Mouse (Mus musculus): ENCODE measurements around the gene Gfod1. TPM values are rescaled to one million over a fixed set of nuclear protein-coding genes. Genes with fewer than 3 reads are reported as not detected.

Gfod1 gene
- total RNA-seq, 1 experiment from 2014 or later = 8.6 TPM

DNA sequence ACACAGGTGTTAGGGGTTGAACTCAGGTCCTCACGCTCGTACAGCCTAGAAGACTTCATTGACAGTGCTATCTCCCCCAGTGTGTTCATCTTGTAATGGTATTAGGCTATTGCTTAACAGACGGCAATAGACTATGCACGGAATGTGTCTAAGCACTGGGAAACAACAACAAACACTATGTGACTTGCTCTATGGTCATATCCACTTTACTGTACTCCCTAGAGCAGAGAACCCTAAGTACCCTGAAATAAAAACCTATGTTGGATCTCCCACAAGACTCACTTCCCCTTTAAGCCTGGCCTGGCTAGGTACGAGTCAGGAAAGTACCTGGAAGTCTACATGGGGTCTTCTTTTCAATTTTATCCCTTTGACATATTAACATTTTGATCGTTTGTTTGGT lies 82.7 kb downstream of the Gfod1 start:
- no peak for ATAC-seq (replicated peaks in 1 of 2; ENCODE audit: insufficient read depth in 1 of 2, low FRiP score in 2 of 2, low TSS enrichment in 1 of 2, low read depth in 1 of 2, poor library complexity in 2 of 2, severe bottlenecking in 2 of 2)

DNA sequence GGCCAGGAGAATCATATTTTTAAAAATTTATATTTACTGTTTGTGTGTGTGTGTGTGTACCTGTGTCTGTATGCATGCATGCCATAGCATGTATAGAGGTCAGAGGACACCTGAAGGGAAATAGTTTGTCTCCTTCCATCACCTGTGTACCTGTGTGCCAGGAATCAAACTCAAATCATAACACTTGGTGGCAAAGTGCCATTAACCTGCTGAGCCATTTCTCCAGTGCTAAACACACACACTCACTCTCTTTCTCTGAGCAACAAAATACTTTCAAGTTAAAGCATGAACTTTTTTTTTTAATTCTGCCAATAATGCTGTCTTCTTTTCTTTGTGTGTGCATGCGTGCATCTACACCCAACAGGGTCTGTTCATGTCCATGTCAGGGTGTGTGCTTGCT lies 83.3 kb downstream of the Gfod1 start:
- ATAC-seq (replicated peaks in 1 of 2; ENCODE audit: insufficient read depth in 1 of 2, low FRiP score in 2 of 2, low TSS enrichment in 1 of 2, low read depth in 1 of 2, poor library complexity in 2 of 2, severe bottlenecking in 2 of 2) = no peak

GRCm38 (mm10) chr13:43218764-43219163 lies 85.2 kb downstream of the Gfod1 start:
- ATAC-seq (replicated peaks in 1 of 2; ENCODE audit: insufficient read depth in 1 of 2, low FRiP score in 2 of 2, low TSS enrichment in 1 of 2, low read depth in 1 of 2, poor library complexity in 2 of 2, severe bottlenecking in 2 of 2) = 0 out of 4 replicates have a peak, but pooled peaks of 1 of the 2 experiments have one; percentile 6

DNA sequence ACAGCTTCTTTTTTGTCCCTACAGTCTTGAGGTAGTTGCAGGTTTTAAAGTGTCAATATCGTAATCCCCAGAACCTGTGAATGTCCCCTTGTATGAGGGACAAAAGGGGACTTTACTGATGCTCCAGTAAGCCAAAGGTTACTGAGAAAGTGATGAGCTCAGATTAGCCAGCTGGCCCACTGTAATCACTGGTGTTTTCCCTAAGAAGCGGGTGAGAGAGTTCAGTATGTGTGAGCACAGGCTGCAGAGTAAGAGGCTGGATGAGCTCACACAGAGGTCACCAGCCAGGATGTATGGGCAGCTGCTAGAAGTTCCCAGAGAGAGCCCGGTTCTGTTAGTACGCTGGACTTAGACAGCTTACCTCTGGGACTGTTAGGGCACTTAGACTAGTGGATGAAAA lies 85.7 kb downstream of the Gfod1 start:
- ATAC-seq (replicated peaks in 1 of 2; ENCODE audit: insufficient read depth in 1 of 2, low FRiP score in 2 of 2, low TSS enrichment in 1 of 2, low read depth in 1 of 2, poor library complexity in 2 of 2, severe bottlenecking in 2 of 2) = 0 out of 4 replicates have a peak, but pooled peaks of 1 of the 2 experiments have one; percentile 9

DNA sequence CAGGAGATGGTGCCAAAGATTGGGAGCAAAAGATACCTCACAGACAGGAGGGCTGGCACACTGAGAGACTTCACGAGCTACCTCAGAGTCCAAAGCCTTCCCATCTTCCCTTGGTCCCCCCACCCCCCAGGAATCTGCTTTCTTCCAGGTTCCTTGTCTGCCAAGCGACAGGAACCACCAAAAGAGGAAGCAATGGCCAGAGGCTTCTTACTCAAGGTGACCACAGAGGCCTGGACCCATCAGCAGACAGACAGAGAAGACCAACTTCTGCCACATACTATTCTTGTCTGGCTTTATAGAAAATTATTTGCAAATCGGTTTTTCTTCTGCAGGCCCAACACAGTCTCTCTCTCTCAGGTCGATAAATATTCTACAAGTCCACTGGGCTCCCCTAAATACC lies 86.3 kb downstream of the Gfod1 start:
- peak; percentile 39 to 46; a peak in 1 of 4 replicates for ATAC-seq (replicated peaks in 1 of 2; ENCODE audit: insufficient read depth in 1 of 2, low FRiP score in 2 of 2, low TSS enrichment in 1 of 2, low read depth in 1 of 2, poor library complexity in 2 of 2, severe bottlenecking in 2 of 2)

- no peak for ATAC-seq (replicated peaks in 1 of 2; ENCODE audit: insufficient read depth in 1 of 2, low FRiP score in 2 of 2, low TSS enrichment in 1 of 2, low read depth in 1 of 2, poor library complexity in 2 of 2, severe bottlenecking in 2 of 2)
Observed at GRCm38 (mm10) chr13:43217059-43217458, 86.9 kb downstream of the Gfod1 start.

DNA sequence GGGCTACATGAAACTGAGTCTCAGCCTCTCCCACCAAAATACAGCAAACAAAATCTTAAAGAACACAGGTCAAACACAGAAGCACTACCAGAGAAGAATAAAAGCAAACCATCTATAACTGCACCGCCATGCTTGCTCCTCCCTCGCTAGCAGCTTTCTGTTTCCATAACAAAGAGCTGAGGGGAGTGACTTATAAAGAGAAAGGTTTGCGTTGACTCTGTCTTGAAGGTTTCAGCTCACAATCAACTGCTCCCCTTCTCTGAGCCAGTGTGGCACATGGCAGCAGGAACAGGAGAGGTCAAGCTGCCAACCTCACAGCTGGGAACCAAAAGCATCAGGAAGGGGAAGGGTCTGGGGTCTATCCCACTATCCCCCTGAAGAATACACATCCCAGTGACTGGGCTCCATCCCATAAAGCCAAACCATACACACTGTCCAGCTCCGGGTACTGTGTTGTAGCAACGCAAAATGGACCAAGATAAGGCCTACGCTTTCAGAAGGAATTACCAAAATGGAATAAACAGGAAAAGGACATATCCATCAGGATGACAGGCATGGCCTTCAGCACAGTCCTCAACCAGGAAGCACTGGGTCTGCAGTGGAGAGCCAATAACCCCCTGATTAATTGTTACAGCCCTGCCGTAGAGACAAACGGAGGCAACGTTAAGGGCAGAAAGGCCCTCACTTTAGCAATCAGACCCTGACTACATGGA lies 87.8 kb downstream of the Gfod1 start:
- ATAC-seq (replicated peaks in 1 of 2; ENCODE audit: insufficient read depth in 1 of 2, low FRiP score in 2 of 2, low TSS enrichment in 1 of 2, low read depth in 1 of 2, poor library complexity in 2 of 2, severe bottlenecking in 2 of 2) = 0 out of 4 replicates have a peak, but pooled peaks of 1 of the 2 experiments have one; percentile 18

DNA sequence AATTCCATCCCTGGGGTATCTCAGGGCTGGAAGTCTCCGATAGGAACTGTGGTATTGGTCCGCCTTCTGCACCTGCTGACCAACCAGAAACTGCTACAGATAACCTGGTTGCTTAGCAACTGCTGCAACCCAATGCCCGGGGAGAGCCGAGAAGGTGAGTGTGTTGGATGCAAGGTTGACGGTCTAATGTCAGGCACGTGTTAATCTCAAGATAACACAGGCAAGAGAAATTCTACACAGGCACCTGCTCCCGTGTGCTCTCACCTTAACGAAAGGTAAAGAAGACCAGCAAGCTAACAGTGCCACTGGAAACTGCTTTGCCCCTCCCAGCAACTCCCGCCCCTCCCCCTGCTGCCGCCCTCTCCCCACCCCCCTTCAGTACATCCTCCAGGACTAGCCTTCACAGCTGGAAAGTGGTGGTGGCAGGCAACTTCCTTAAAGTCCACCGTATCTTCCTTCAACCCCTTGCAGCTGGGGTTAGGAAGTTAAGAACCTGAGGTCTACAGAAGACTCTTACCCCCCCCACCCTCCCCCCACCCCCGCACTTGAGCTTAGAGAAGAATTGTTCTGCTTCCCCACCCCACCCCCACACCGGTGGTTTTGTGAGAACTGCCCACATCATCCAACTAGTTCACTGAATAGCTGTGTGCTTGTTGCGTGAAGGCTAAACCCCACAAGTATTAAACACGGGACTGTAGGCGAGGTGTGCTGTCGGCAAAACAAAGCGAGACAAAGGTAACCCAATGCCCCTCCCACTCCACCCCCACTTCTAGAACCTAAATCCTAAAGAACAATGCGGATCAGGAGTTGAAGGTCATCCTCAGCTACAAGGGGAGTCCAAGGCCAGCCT lies 88.6 kb downstream of the Gfod1 start:
- ATAC-seq (replicated peaks in 1 of 2; ENCODE audit: insufficient read depth in 1 of 2, low FRiP score in 2 of 2, low TSS enrichment in 1 of 2, low read depth in 1 of 2, poor library complexity in 2 of 2, severe bottlenecking in 2 of 2) = peak; percentile 61 to 62

GRCm38 (mm10) chr13:43212338-43212737 lies 91.6 kb downstream of the Gfod1 start:
- ATAC-seq (replicated peaks in 1 of 2; ENCODE audit: insufficient read depth in 1 of 2, low FRiP score in 2 of 2, low TSS enrichment in 1 of 2, low read depth in 1 of 2, poor library complexity in 2 of 2, severe bottlenecking in 2 of 2) = no peak

- no peak for ATAC-seq (replicated peaks in 1 of 2; ENCODE audit: insufficient read depth in 1 of 2, low FRiP score in 2 of 2, low TSS enrichment in 1 of 2, low read depth in 1 of 2, poor library complexity in 2 of 2, severe bottlenecking in 2 of 2)
Observed at GRCm38 (mm10) chr13:43210956-43211355, 93.0 kb downstream of the Gfod1 start.

- ATAC-seq (replicated peaks in 1 of 2; ENCODE audit: insufficient read depth in 1 of 2, low FRiP score in 2 of 2, low TSS enrichment in 1 of 2, low read depth in 1 of 2, poor library complexity in 2 of 2, severe bottlenecking in 2 of 2) = peak; percentile 79 to 80
Observed at GRCm38 (mm10) chr13:43209560-43209959, 94.4 kb downstream of the Gfod1 start.

DNA sequence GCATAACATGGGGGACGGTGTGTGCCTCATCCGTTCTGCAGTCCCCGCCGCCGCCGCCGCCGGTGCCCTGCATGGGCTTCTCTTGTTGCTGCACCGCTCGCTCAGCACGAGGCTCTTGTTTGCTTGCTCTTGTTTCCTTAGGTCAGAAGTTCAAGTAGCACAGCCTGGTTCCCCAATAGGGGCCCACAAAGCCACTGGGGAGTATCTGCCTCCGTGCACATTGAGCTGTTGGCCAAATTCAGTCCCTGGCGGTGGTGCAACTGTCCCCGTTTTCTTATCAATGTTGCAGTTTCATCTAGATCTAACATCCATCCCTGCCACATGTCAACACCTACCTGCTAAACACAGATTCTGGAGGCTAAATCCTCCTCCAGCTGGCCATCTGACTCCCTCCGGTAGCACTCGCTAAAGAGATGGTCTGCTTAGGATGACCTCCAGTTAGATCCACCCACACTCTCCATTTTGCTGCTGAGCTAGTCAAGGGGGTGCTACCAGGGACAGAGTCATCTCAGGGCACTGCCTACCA lies 95.0 kb downstream of the Gfod1 start:
- ATAC-seq (replicated peaks in 1 of 2; ENCODE audit: insufficient read depth in 1 of 2, low FRiP score in 2 of 2, low TSS enrichment in 1 of 2, low read depth in 1 of 2, poor library complexity in 2 of 2, severe bottlenecking in 2 of 2) = peak; percentile 44 to 54; a peak in 3 of 4 replicates

- ATAC-seq (replicated peaks in 1 of 2; ENCODE audit: insufficient read depth in 1 of 2, low FRiP score in 2 of 2, low TSS enrichment in 1 of 2, low read depth in 1 of 2, poor library complexity in 2 of 2, severe bottlenecking in 2 of 2) = no peak
Observed at GRCm38 (mm10) chr13:43206118-43206683, 97.8 kb downstream of the Gfod1 start.

GRCm38 (mm10) chr13:43203641-43204040 lies 100.3 kb downstream of the Gfod1 start:
- no peak for ATAC-seq (replicated peaks in 1 of 2; ENCODE audit: insufficient read depth in 1 of 2, low FRiP score in 2 of 2, low TSS enrichment in 1 of 2, low read depth in 1 of 2, poor library complexity in 2 of 2, severe bottlenecking in 2 of 2)

GRCm38 (mm10) chr13:43203234-43203633 lies 100.7 kb downstream of the Gfod1 start:
- ATAC-seq (replicated peaks in 1 of 2; ENCODE audit: insufficient read depth in 1 of 2, low FRiP score in 2 of 2, low TSS enrichment in 1 of 2, low read depth in 1 of 2, poor library complexity in 2 of 2, severe bottlenecking in 2 of 2) = no peak

GRCm38 (mm10) chr13:43202351-43202750 lies 101.6 kb downstream of the Gfod1 start:
- ATAC-seq (replicated peaks in 1 of 2; ENCODE audit: insufficient read depth in 1 of 2, low FRiP score in 2 of 2, low TSS enrichment in 1 of 2, low read depth in 1 of 2, poor library complexity in 2 of 2, severe bottlenecking in 2 of 2) = no peak

DNA sequence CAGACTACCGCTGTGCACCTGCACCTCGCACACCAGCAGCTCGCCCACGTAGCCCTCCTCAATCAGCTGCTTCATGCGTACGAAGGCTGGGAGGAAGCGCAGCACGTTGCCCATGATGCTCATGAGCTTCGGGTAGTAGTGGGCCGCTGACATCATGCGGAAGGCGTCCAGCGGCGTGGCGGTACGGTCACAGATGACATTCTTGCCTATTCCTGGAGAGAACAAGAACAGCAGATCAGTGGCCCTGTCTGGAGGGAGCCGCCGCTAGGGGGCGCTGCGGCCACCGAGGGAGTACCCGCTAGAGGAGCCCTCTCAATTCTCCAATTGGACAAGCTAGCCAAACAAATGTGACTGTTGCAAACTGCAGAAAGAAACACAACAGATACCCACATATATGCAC lies 102.9 kb downstream of the Gfod1 start:
- ATAC-seq (replicated peaks in 1 of 2; ENCODE audit: insufficient read depth in 1 of 2, low FRiP score in 2 of 2, low TSS enrichment in 1 of 2, low read depth in 1 of 2, poor library complexity in 2 of 2, severe bottlenecking in 2 of 2) = 0 out of 4 replicates have a peak, but pooled peaks of 1 of the 2 experiments have one; percentile 18

DNA sequence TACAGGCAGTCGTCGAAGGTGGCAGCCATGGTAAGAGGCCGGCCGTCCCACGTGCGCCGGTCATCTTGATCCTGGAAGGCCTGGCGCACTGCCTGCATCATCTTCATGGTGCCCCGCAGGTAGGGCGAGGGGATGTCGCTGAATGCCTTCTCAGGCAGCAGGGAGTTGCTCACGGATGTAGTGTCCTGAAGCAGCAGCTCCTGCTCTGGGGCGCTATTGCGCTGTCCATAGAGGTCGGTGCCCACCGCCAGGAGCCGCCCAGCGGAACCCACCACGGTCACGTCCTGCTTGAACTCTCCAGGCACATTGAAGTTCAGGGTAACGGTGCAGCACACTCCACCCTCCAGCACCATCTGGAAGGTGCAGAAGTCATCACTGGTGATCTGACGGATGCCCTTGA lies 103.5 kb downstream of the Gfod1 start:
- ATAC-seq (replicated peaks in 1 of 2; ENCODE audit: insufficient read depth in 1 of 2, low FRiP score in 2 of 2, low TSS enrichment in 1 of 2, low read depth in 1 of 2, poor library complexity in 2 of 2, severe bottlenecking in 2 of 2) = no peak

Measured in hematopoietic stem cell, adult 5-6 weeks (primary cell).